Mouse (Mus musculus) G1E (cell line): ENCODE measurements around the gene Fibp.

Experiments used
- CTCF ChIP-seq: IDR thresholded peaks from 2 replicates; pipeline ENCODE4 v1.5.1; 2012; ENCODE audit warnings: low read depth, low read length, inconsistent platforms, mixed read lengths
- GATA2 ChIP-seq: IDR thresholded peaks from 2 replicates; pipeline ENCODE4 v1.6.1; 2012; ENCODE audit warnings: low read depth, low read length, inconsistent platforms, borderline replicate concordance
- POLR2AphosphoS5 ChIP-seq: IDR thresholded peaks from 2 replicates; pipeline ENCODE4 v1.6.1; 2012; ENCODE audit warnings: low read depth, low read length, inconsistent platforms; ENCODE audit not compliant: insufficient replicate concordance
- TAL1 ChIP-seq: conservative IDR thresholded peaks from 2 replicates; pipeline ENCODE4 v1.6.1; 2012; ENCODE audit warnings: low read depth, low read length, inconsistent platforms, mixed read lengths

GRCm38 (mm10) chr19:5487768-5488550, 27.5 kb downstream of the Fibp start, which contains the start of gene Mus81:
- TF ChIP-seq TAL1 (no peak), CTCF (peak; percentile 72), POLR2AphosphoS5 (no peak), GATA2 (no peak)
